Mouse (Mus musculus) CH12.LX (cell line): ENCODE results near the gene Dcaf12. TPM values are rescaled to one million over a fixed set of nuclear protein-coding genes. Genes with fewer than 3 reads are reported as not detected.

Source experiments
- DNase-seq: peaks from one replicate; pipeline ENCODE4 v3.0.0-alpha.2; 2013; ENCODE audit errors: extremely low read depth
- H3K27ac ChIP-seq: 2 replicates; pipeline ENCODE4 v1.5.1; 2012; ENCODE audit warnings: low read depth, mild to moderate bottlenecking, control low read depth, moderate library complexity; ENCODE audit not compliant: insufficient read depth
- H3K27me3 ChIP-seq: replicated peaks from 2 replicates; pipeline ENCODE3; 2012; ENCODE audit warnings: inconsistent platforms
- H3K36me3 ChIP-seq, 2 experiments: replicated peaks in 1 of 2; 2 replicates each; pipeline versions ENCODE3 to v1.6.1; 2012; ENCODE audit warnings: inconsistent platforms in 1 of 2, low read length in 1 of 2, mild to moderate bottlenecking in 1 of 2, mixed read lengths in 1 of 2, moderate library complexity in 1 of 2; ENCODE audit not compliant: control insufficient read depth in 1 of 2, insufficient read depth in 1 of 2
- H3K4me1 ChIP-seq, 2 experiments: 2 replicates each; pipeline ENCODE4 v1.6.1; 2012; ENCODE audit warnings: inconsistent platforms in 1 of 2, moderate library complexity in 1 of 2; ENCODE audit not compliant: insufficient read depth in 2 of 2, control insufficient read depth in 1 of 2
- H3K4me2 ChIP-seq: 2 replicates; pipeline ENCODE4 v1.6.1; 2012; ENCODE audit warnings: low read depth, mild to moderate bottlenecking, control low read depth; ENCODE audit not compliant: poor library complexity, insufficient read depth, severe bottlenecking
- H3K4me3 ChIP-seq, 3 experiments: fragments of 150-350 bp in 1 of 3; sonication (generic) in 1 of 3; replicated peaks in 1 of 3; 2 replicates each; pipeline versions ENCODE3 to v1.5.1; 2011 to 2012; ENCODE audit warnings: low read depth in 2 of 3, low read length in 2 of 3, mild to moderate bottlenecking in 2 of 3, moderate library complexity in 2 of 3, control low read depth in 1 of 3, improper control_type of control experiment in 1 of 3, inconsistent platforms in 1 of 3, mixed read lengths in 1 of 3; ENCODE audit not compliant: poor library complexity in 1 of 3
- H3K79me2 ChIP-seq: replicated peaks from 2 replicates; pipeline ENCODE4 v1.6.1; 2012; ENCODE audit warnings: mild to moderate bottlenecking, moderate library complexity; ENCODE audit not compliant: control insufficient read depth, poor library complexity, insufficient read depth, severe bottlenecking; ENCODE audit errors: extremely low read depth
- H3K9ac ChIP-seq: 2 replicates; pipeline ENCODE4 v1.6.1; 2012; ENCODE audit warnings: low read depth, mild to moderate bottlenecking, control low read depth, moderate library complexity; ENCODE audit not compliant: insufficient read depth
- H3K9me3 ChIP-seq: replicated peaks from 2 replicates; pipeline ENCODE3; 2012; ENCODE audit warnings: low read length, inconsistent platforms, mixed read lengths
- CHD1 ChIP-seq: IDR thresholded peaks from 2 replicates; pipeline ENCODE4 v1.6.1; 2012; ENCODE audit warnings: low read depth, low read length, improper control_type of control experiment, inconsistent platforms
- E2F4 ChIP-seq: IDR thresholded peaks from 2 replicates; pipeline ENCODE4 v1.6.1; 2011; ENCODE audit warnings: low read depth, low read length, improper control_type of control experiment; ENCODE audit not compliant: insufficient replicate concordance
- ELF1 ChIP-seq: IDR thresholded peaks from 2 replicates; pipeline ENCODE4 v1.6.1; 2014; ENCODE audit warnings: low read depth, mild to moderate bottlenecking, inconsistent platforms, low read length, improper control_type of control experiment
- EP300 ChIP-seq: IDR thresholded peaks from 2 replicates; pipeline ENCODE4 v1.6.1; 2011; ENCODE audit warnings: low read length, improper control_type of control experiment
- HCFC1 ChIP-seq: IDR thresholded peaks from 2 replicates; pipeline ENCODE4 v1.6.1; 2012; ENCODE audit warnings: low read depth, mild to moderate bottlenecking, inconsistent platforms, low read length, improper control_type of control experiment
- IRF4 ChIP-seq: IDR thresholded peaks from 2 replicates; pipeline ENCODE4 v1.6.1; 2014; ENCODE audit warnings: low read depth, mild to moderate bottlenecking, inconsistent platforms, low read length, improper control_type of control experiment
- JUN ChIP-seq: IDR thresholded peaks from 2 replicates; pipeline ENCODE4 v1.6.1; 2011; ENCODE audit warnings: low read depth, mild to moderate bottlenecking, low read length, improper control_type of control experiment, moderate library complexity; ENCODE audit not compliant: insufficient read depth
- JUND ChIP-seq: conservative IDR thresholded peaks from 2 replicates; pipeline ENCODE4 v1.6.1; 2011; ENCODE audit warnings: low read depth, low read length, improper control_type of control experiment
- KAT2A ChIP-seq: IDR thresholded peaks from 2 replicates; pipeline ENCODE4 v1.6.1; 2012; ENCODE audit warnings: low read length, improper control_type of control experiment, inconsistent platforms; ENCODE audit not compliant: insufficient replicate concordance
- MAFK ChIP-seq: IDR thresholded peaks from 2 replicates; pipeline ENCODE4 v1.6.1; 2011; ENCODE audit warnings: low read length, improper control_type of control experiment; ENCODE audit not compliant: insufficient replicate concordance
- MAX ChIP-seq: IDR thresholded peaks from 2 replicates; pipeline ENCODE4 v1.6.1; 2011; ENCODE audit warnings: low read length, improper control_type of control experiment
- MAZ ChIP-seq: IDR thresholded peaks from 2 replicates; pipeline ENCODE4 v1.6.1; 2012; ENCODE audit warnings: low read depth, mild to moderate bottlenecking, inconsistent platforms, low read length, improper control_type of control experiment, moderate library complexity
- MEF2A ChIP-seq: IDR thresholded peaks from 2 replicates; pipeline ENCODE4 v1.6.1; 2014; ENCODE audit warnings: low read depth, mild to moderate bottlenecking, inconsistent platforms, low read length, improper control_type of control experiment, borderline replicate concordance
- NELFE ChIP-seq: IDR thresholded peaks from 2 replicates; pipeline ENCODE4 v1.6.1; 2011; ENCODE audit warnings: low read depth, low read length, improper control_type of control experiment
- NRF1 ChIP-seq: IDR thresholded peaks from 2 replicates; pipeline ENCODE4 v1.6.1; 2014; ENCODE audit warnings: low read depth, mild to moderate bottlenecking, inconsistent platforms, low read length, improper control_type of control experiment, moderate library complexity
- POLR2A ChIP-seq: IDR thresholded peaks from 2 replicates; pipeline ENCODE4 v1.6.1; 2011; ENCODE audit warnings: low read depth, mild to moderate bottlenecking, improper control_type of control experiment, low read length
- POLR2AphosphoS2 ChIP-seq: IDR thresholded peaks from 2 replicates; pipeline ENCODE4 v1.6.1; 2011; ENCODE audit warnings: low read depth, low read length, improper control_type of control experiment
- RAD21 ChIP-seq: IDR thresholded peaks from 2 replicates; pipeline ENCODE4 v1.6.1; 2011; ENCODE audit warnings: low read depth, mild to moderate bottlenecking, low read length, improper control_type of control experiment, moderate library complexity
- SIN3A ChIP-seq: IDR thresholded peaks from 2 replicates; pipeline ENCODE4 v1.6.1; 2012; ENCODE audit warnings: low read length, improper control_type of control experiment, inconsistent platforms
- TBP ChIP-seq: conservative IDR thresholded peaks from 2 replicates; pipeline ENCODE4 v1.6.1; 2011; ENCODE audit warnings: low read depth, low read length, improper control_type of control experiment
- TCF12 ChIP-seq: IDR thresholded peaks from 2 replicates; pipeline ENCODE4 v1.6.1; 2014; ENCODE audit warnings: low read depth, mild to moderate bottlenecking, inconsistent platforms, low read length, improper control_type of control experiment
- UBTF ChIP-seq: IDR thresholded peaks from 2 replicates; pipeline ENCODE4 v1.6.1; 2012; ENCODE audit warnings: low read depth, mild to moderate bottlenecking, inconsistent platforms, low read length, improper control_type of control experiment, moderate library complexity
- USF2 ChIP-seq: conservative IDR thresholded peaks from 2 replicates; pipeline ENCODE4 v1.6.1; 2011; ENCODE audit warnings: low read depth, low read length, improper control_type of control experiment
- ZKSCAN1 ChIP-seq: IDR thresholded peaks from 2 replicates; pipeline ENCODE4 v1.6.1; 2012; ENCODE audit warnings: low read depth, inconsistent platforms, low read length, improper control_type of control experiment, borderline replicate concordance
- ZMIZ1 ChIP-seq: IDR thresholded peaks from 2 replicates; pipeline ENCODE4 v1.6.1; 2012; ENCODE audit warnings: low read depth, mild to moderate bottlenecking, inconsistent platforms, low read length, improper control_type of control experiment
- dilution Hi-C: fragments of 300-500 bp; cut with MboI; formaldehyde crosslinking; loops from 2 replicates; pipeline ENCODE4 v1.14.3; 2020; ENCODE audit warnings: low sequenced_read_pairs; ENCODE audit not compliant: extremely low pct_unique_long_range_greater_than_20kb, extremely low pct_ligation_motif_present
- in situ Hi-C: fragments of 300-500 bp; cut with MboI; formaldehyde crosslinking; loops from 3 replicates; pipeline ENCODE4 v1.14.3; 2019; ENCODE audit warnings: low sequenced_read_pairs, low pct_ligation_motif_present, low pct_unique_long_range_greater_than_20kb, mixed read lengths
- polyA plus RNA-seq: library from polyadenylated mRNA; unstranded; fragments of >175 nt; gene quantifications from 2 replicates; pipeline ENCODE4 v1.2.1, GENCODE M21; 2012; ENCODE audit warnings: low read depth; ENCODE audit not compliant: insufficient read length
- total RNA-seq, 2 experiments: library from RNA; depleted of rRNA; stranded (reverse); fragments of 300-350 nt in 1 of 2; fragments of >200 nt in 1 of 2; gene quantifications; 2 replicates each; pipeline ENCODE4 v1.2.3; 2012 to 2014

Gene Dcaf12
- total and polyA plus RNA-seq, 3 experiments, result 31.3 to 42.0 (median 33.7) TPM

- peaks cover 0 to 9% of the 10 kb centered on the region in 2 experiments for H3K36me3 ChIP-seq
- peaks cover 0 to 24% of the 10 kb centered on the region in 2 experiments; a peak in 2 of 4 replicates for H3K4me1 ChIP-seq
- dilution Hi-C loops (no loop called here), in situ Hi-C loops (no loop called here)
- H3K27ac ChIP-seq, result peak within 1 kb of the TSS; percentile 34; the same call in 1 of the 2 replicates
- peak within 1 kb of the TSS; percentile 100 for H3K4me2 ChIP-seq
- peak within 1 kb of the TSS; percentile 73 for H3K9ac ChIP-seq
- no peaks in the 10 kb centered on the region for H3K9me3 ChIP-seq
- H3K27me3 ChIP-seq, result no peaks in the 10 kb centered on the region
- H3K4me3 ChIP-seq, result peak within 1 kb of the TSS; percentile 76 to 86 (median 82)
- peak; percentile 93 for DNase-seq
- TF ChIP-seq MEF2A (peak; percentile 64), E2F4 (no peak), MAFK (no peak), TBP (0 out of 2 replicates have a peak, but pooled peaks have one; percentile 35), IRF4 (peak; percentile 51; the same call in 1 of the 2 replicates), HCFC1 (peak; percentile 64), TCF12 (peak; percentile 81), MAZ (peak; percentile 66), NELFE (peak; percentile 79), NRF1 (peak; percentile 53; the same call in 1 of the 2 replicates), SIN3A (peak; percentile 52), ELF1 (peak; percentile 70), POLR2AphosphoS2 (peak; percentile 59; the same call in 1 of the 2 replicates), ZKSCAN1 (no peak), JUN (no peak), KAT2A (0 out of 2 replicates have a peak, but pooled peaks have one; percentile 45), ZMIZ1 (peak; percentile 86), POLR2A (peak; percentile 86)
- H3K79me2 ChIP-seq, result peaks cover 20% of the 10 kb centered on the region
Measured at GRCm38 (mm10) chr4:41348584-41349198, 34.0 kb upstream of the Dcaf12 start, which contains the start of gene Ubap1. Gene Ubap1 (plus strand): TSS chr4:41348996.

GRCm38 (mm10) chr4:41347839-41348238 is 33.1 kb upstream of the Dcaf12 start:
- peak overlapping the region; percentile 51 to 86 (median 82) for H3K4me3 ChIP-seq
- TF ChIP-seq JUND (peak; percentile 53; the same call in 1 of the 2 replicates), POLR2A (no peak), CHD1 (no peak), MAFK (no peak), USF2 (no peak), JUN (0 out of 2 replicates have a peak, but pooled peaks have one; percentile 10), RAD21 (no peak), UBTF (no peak), MAX (no peak), IRF4 (peak; percentile 21; the same call in 1 of the 2 replicates), ZMIZ1 (no peak), EP300 (no peak)
- dilution Hi-C loops, result no loop called here

More at GRCm38 (mm10) chr4:41347839-41348238, 33.1 kb upstream of the Dcaf12 start:
- Histone ChIP-seq H3K27ac (no peak overlapping the region), H3K4me1 (peaks cover 0 to 18% of the 10 kb centered on the region in 2 experiments; a peak in 2 of 4 replicates), H3K4me2 (peak overlapping the region; percentile 100), H3K9ac (peak overlapping the region; percentile 73), H3K36me3 (peaks cover 0 to 4% of the 10 kb centered on the region in 2 experiments), H3K79me2 (peaks cover 17% of the 10 kb centered on the region), H3K9me3 (no peaks in the 10 kb centered on the region), H3K27me3 (no peaks in the 10 kb centered on the region)
- in situ Hi-C loops, result no loop called here
- DNase-seq, result no peak
